Mouse (Mus musculus) C2C12 (cell line): ENCODE measurements at regions not wholly inside any gene's neighbourhood (a gene's known extent, or its start where the extent isn't known, plus 50 kb on each side); places are given as distances from the start of the nearest gene placed in this dataset.

Experiments used
- H3K27me3 ChIP-seq: one replicate; pipeline ENCODE4 v1.6.1; 2011; ENCODE audit not compliant: control insufficient read depth, insufficient read depth, insufficient read length
- H3K36me3 ChIP-seq: one replicate; pipeline ENCODE4 v1.6.1; 2011; ENCODE audit not compliant: control insufficient read depth, insufficient read depth
- H3K4me3 ChIP-seq: one replicate; pipeline ENCODE4 v1.5.1; 2011; ENCODE audit warnings: mild to moderate bottlenecking, control low read depth; ENCODE audit not compliant: poor library complexity, insufficient read depth, severe bottlenecking
- H3K79me2 ChIP-seq: one replicate; pipeline ENCODE4 v1.6.1; 2011; ENCODE audit not compliant: control insufficient read depth, insufficient read depth
- H3K79me3 ChIP-seq: one replicate; pipeline ENCODE4 v1.6.1; 2011; ENCODE audit warnings: low read depth, control low read depth
- H3ac ChIP-seq: one replicate; pipeline ENCODE3; 2011; ENCODE audit warnings: low read depth; ENCODE audit not compliant: control insufficient read depth, insufficient read length
- CEBPB ChIP-seq: IDR thresholded peaks from one replicate; pipeline ENCODE4 v1.6.1; 2011; ENCODE audit warnings: low read depth, mild to moderate bottlenecking, control low read depth, moderate library complexity
- CTCF ChIP-seq: IDR thresholded peaks from one replicate; pipeline ENCODE4 v1.5.1; 2011; ENCODE audit not compliant: control insufficient read depth, insufficient read depth, insufficient read length
- FOSL1 ChIP-seq: IDR thresholded peaks from one replicate; pipeline ENCODE4 v1.8.0; 2011; ENCODE audit warnings: mild to moderate bottlenecking, low read length; ENCODE audit not compliant: poor library complexity, insufficient read depth, severe bottlenecking
- MAX ChIP-seq: IDR thresholded peaks from one replicate; pipeline ENCODE4 v1.6.1; 2011; ENCODE audit warnings: mild to moderate bottlenecking, control low read depth
- MYOD1 ChIP-seq: IDR thresholded peaks from one replicate; pipeline ENCODE4 v1.6.1; 2011; ENCODE audit warnings: low read depth; ENCODE audit not compliant: control insufficient read depth, insufficient read length
- MYOG ChIP-seq: IDR thresholded peaks from one replicate; pipeline ENCODE4 v1.6.1; 2011; ENCODE audit not compliant: control insufficient read depth, insufficient read length; ENCODE audit errors: extremely low read depth
- USF1 ChIP-seq: IDR thresholded peaks from one replicate; pipeline ENCODE4 v1.6.1; 2011; ENCODE audit warnings: low read depth, mild to moderate bottlenecking, control low read depth, moderate library complexity

- Histone ChIP-seq H3ac (no peak overlapping the region), H3K36me3 (no peaks in the 10 kb centered on the region), H3K79me2 (no peaks in the 10 kb centered on the region), H3K4me3 (no peak overlapping the region), H3K27me3 (no peaks in the 10 kb centered on the region), H3K79me3 (no peaks in the 10 kb centered on the region)
- peak; percentile 37 for TF ChIP-seq FOSL1
- TF ChIP-seq MAX = no peak
- TF ChIP-seq CTCF = no peak
- no peak for TF ChIP-seq MYOD1
- TF ChIP-seq CEBPB = peak; percentile 44
- TF ChIP-seq MYOG = no peak
- no peak for TF ChIP-seq USF1
These were observed 119.6 kb downstream of the Osr1 start for GRCm38 (mm10) chr12:9689541-9689940.

GRCm38 (mm10) chr12:9732921-9733320 is 163.0 kb downstream of the Osr1 start:
- H3K4me3 ChIP-seq = no peak overlapping the region
- no peaks in the 10 kb centered on the region for H3K79me3 ChIP-seq
- H3K79me2 ChIP-seq = no peaks in the 10 kb centered on the region
- H3K36me3 ChIP-seq = no peaks in the 10 kb centered on the region
- H3K27me3 ChIP-seq = no peaks in the 10 kb centered on the region
- H3ac ChIP-seq = no peak overlapping the region
- TF ChIP-seq USF1 = no peak
- no peak for TF ChIP-seq CTCF
- TF ChIP-seq MYOG = no peak

- Histone ChIP-seq H3K79me3 (no peaks in the 10 kb centered on the region), H3K27me3 (no peaks in the 10 kb centered on the region), H3K36me3 (no peaks in the 10 kb centered on the region), H3K79me2 (no peaks in the 10 kb centered on the region), H3K4me3 (no peak overlapping the region), H3ac (no peak overlapping the region)
- TF ChIP-seq USF1 (no peak), CEBPB (peak; percentile 6), MYOD1 (no peak)
These were observed 174.9 kb downstream of the Osr1 start for GRCm38 (mm10) chr12:9744709-9745395.

GRCm38 (mm10) chr12:9751261-9752078 is 181.6 kb downstream of the Osr1 start:
- Histone ChIP-seq H3K36me3 (no peaks in the 10 kb centered on the region), H3K27me3 (no peaks in the 10 kb centered on the region), H3K79me3 (no peaks in the 10 kb centered on the region), H3K4me3 (no peak overlapping the region), H3ac (no peak overlapping the region), H3K79me2 (no peaks in the 10 kb centered on the region)
- TF ChIP-seq MYOD1 (no peak), FOSL1 (no peak), MAX (no peak), USF1 (no peak), CEBPB (no peak), CTCF (no peak), MYOG (no peak)

- no peaks in the 10 kb centered on the region for H3K79me2 ChIP-seq
- no peaks in the 10 kb centered on the region for H3K36me3 ChIP-seq
- H3K4me3 ChIP-seq = no peak overlapping the region
- H3K79me3 ChIP-seq = no peaks in the 10 kb centered on the region
- H3K27me3 ChIP-seq = no peaks in the 10 kb centered on the region
- no peak for TF ChIP-seq FOSL1
- TF ChIP-seq MYOG = no peak
- TF ChIP-seq MAX = no peak
- TF ChIP-seq USF1 = no peak
- no peak for TF ChIP-seq MYOD1
- no peak for TF ChIP-seq CTCF
- TF ChIP-seq CEBPB = no peak
- no peak overlapping the region for H3ac ChIP-seq
These were observed 182.1 kb downstream of the Osr1 start for GRCm38 (mm10) chr12:9752079-9752450.

- H3K36me3 ChIP-seq = no peaks in the 10 kb centered on the region
- TF ChIP-seq USF1 (no peak), FOSL1 (no peak), MAX (no peak), CEBPB (no peak), MYOG (no peak), CTCF (no peak), MYOD1 (no peak)
- H3K79me3 ChIP-seq = no peaks in the 10 kb centered on the region
- H3ac ChIP-seq = no peak overlapping the region
- H3K27me3 ChIP-seq = no peaks in the 10 kb centered on the region
- H3K79me2 ChIP-seq = no peaks in the 10 kb centered on the region
- H3K4me3 ChIP-seq = no peak overlapping the region
These were observed 186.5 kb downstream of the Osr1 start for GRCm38 (mm10) chr12:9756411-9756810.
